Mouse (Mus musculus) kidney, postnatal 36 days (tissue): Measurements from ENCODE around the gene Pofut2.
"Not testable (repeated sequence)": the region's sequence is repeated elsewhere in the genome, so short reads cannot be mapped to it uniquely, and the experiment has no call there.

Source experiments
- DNase-seq, 2 experiments: peaks; one replicate each; pipeline ENCODE4 v3.0.0; 2021 to 2022; ENCODE audit warnings: mixed read lengths in 2 of 2

Gene Pofut2

GRCm38 (mm10) chr10:77272980-77273730 is 14.1 kb downstream of the Pofut2 start:
- no peak for DNase-seq

- no peak for DNase-seq
These were observed 14.8 kb downstream of the Pofut2 start for GRCm38 (mm10) chr10:77273798-77274197.

- DNase-seq, result not testable (repeated sequence)
These were observed 23.1 kb downstream of the Pofut2 start for GRCm38 (mm10) chr10:77282085-77282484.

- peak; percentile 71 to 86 for DNase-seq
These were observed 23.8 kb downstream of the Pofut2 start for GRCm38 (mm10) chr10:77282822-77283221.

GRCm38 (mm10) chr10:77284832-77285231 is 25.8 kb downstream of the Pofut2 start:
- no peak for DNase-seq

- no peak for DNase-seq
These were observed 28.6 kb downstream of the Pofut2 start for GRCm38 (mm10) chr10:77287626-77288025.

- no peak for DNase-seq
These were observed 29.7 kb downstream of the Pofut2 start for GRCm38 (mm10) chr10:77288639-77289195.

GRCm38 (mm10) chr10:77289559-77289958 is 30.5 kb downstream of the Pofut2 start:
- DNase-seq, result no peak

- DNase-seq, result no peak
These were observed 31.8 kb downstream of the Pofut2 start for GRCm38 (mm10) chr10:77290624-77291366.

GRCm38 (mm10) chr10:77294691-77295090 is 35.7 kb downstream of the Pofut2 start:
- DNase-seq, result no peak

- DNase-seq, result no peak
These were observed 39.6 kb downstream of the Pofut2 start for GRCm38 (mm10) chr10:77298621-77299020.

GRCm38 (mm10) chr10:77299194-77299593 is 40.2 kb downstream of the Pofut2 start:
- DNase-seq, result no peak

GRCm38 (mm10) chr10:77300237-77300933 is 41.4 kb downstream of the Pofut2 start:
- no peak for DNase-seq

- DNase-seq, result no peak
These were observed 41.9 kb downstream of the Pofut2 start for GRCm38 (mm10) chr10:77300934-77301297.

- no peak for DNase-seq
These were observed 45.3 kb downstream of the Pofut2 start for GRCm38 (mm10) chr10:77304362-77304761.

GRCm38 (mm10) chr10:77304840-77305533 is 46.0 kb downstream of the Pofut2 start:
- no peak for DNase-seq

GRCm38 (mm10) chr10:77305766-77306165 is 46.7 kb downstream of the Pofut2 start:
- no peak for DNase-seq

GRCm38 (mm10) chr10:77308978-77309377 is 50.0 kb downstream of the Pofut2 start:
- DNase-seq, result no peak

GRCm38 (mm10) chr10:77314711-77315266 is 55.8 kb downstream of the Pofut2 start:
- DNase-seq, result no peak

- DNase-seq, result no peak
These were observed 56.7 kb downstream of the Pofut2 start for GRCm38 (mm10) chr10:77315682-77316081.
